Mouse (Mus musculus) ES-E14 (cell line): ENCODE measurements around the gene Olfr1016.

Experiments used
- MAFK ChIP-seq: IDR thresholded peaks from 2 replicates; pipeline ENCODE4 v1.6.1; 2014; ENCODE audit warnings: mild to moderate bottlenecking, low read depth, low read length, inconsistent platforms; ENCODE audit not compliant: insufficient read depth
- ZNF384 ChIP-seq: IDR thresholded peaks from 2 replicates; pipeline ENCODE4 v1.6.1; 2012; ENCODE audit warnings: low read depth, low read length, inconsistent platforms

- TF ChIP-seq ZNF384, result no peak
- no peak for TF ChIP-seq MAFK
Measured at GRCm38 (mm10) chr2:85792331-85792730, 10.0 kb downstream of the Olfr1016 start.
